ENCODE assay signal across 15 mouse cellular contexts in genomic region chr1:74892351-74893133, GRCm38 (mm10). TPM values are rescaled to one million over a fixed set of nuclear protein-coding genes. Genes with fewer than 3 reads are reported as not detected.
DNase-seq lines count a peak whose midpoint lies in the region; ATAC-seq and TF ChIP-seq lines count a peak whose summit lies in the region.
"Had no signal": no experiment of that assay in that cellular context is flagged by ENCODE, and none has a peak within 500 bp of the region (broad histone marks: within the 10 kb centered on the region; RNA-seq: fewer than 3 reads in every experiment).

No protein-coding gene starts in this region.

- H3K4me2 ChIP-seq in hindbrain, embryonic 13.5 days, result peak overlapping the region; percentile 52
- H3K4me2 ChIP-seq in midbrain, embryonic 14.5 days (ENCODE audit: low read length), result peak overlapping the region; percentile 48

- DNase-seq in cerebellum, postnatal 10 days, result peak; percentile 40 to 54
- DNase-seq in cerebellum, adult 11 months, result no peak
- DNase-seq in midbrain, embryonic 14.5 days, result peak; percentile 61
- DNase-seq in right cerebral cortex, postnatal 14 days, result no peak
- DNase-seq in layer of hippocampus, postnatal 14 days (ENCODE audit: low spot score in 2 of 2), result no peak
- no peak for DNase-seq in cerebellum, adult 11-12 months

- no peak overlapping the region for H3K27ac ChIP-seq in ES-Bruce4 (ENCODE audit: insufficient read depth, low read length)
- H3K27ac ChIP-seq in hindbrain, embryonic 13.5 days, result no peak overlapping the region
- no peak overlapping the region for H3K27ac ChIP-seq in midbrain, embryonic 14.5 days (replicated peaks; ENCODE audit: low read depth, low read length)

- no peaks in the 10 kb centered on the region for H3K9me3 ChIP-seq in ES-Bruce4 (replicated peaks; ENCODE audit: control insufficient read depth, insufficient read depth, low read length, poor library complexity, severe bottlenecking)
- H3K9me3 ChIP-seq in hindbrain, embryonic 13.5 days, result no peaks in the 10 kb centered on the region
- H3K9me3 ChIP-seq in midbrain, embryonic 14.5 days (ENCODE audit: control insufficient read depth, low read length), result no peaks in the 10 kb centered on the region

- no peak for TF ChIP-seq CTCF in ES-Bruce4 (IDR thresholded peaks at IDR 0.05; ENCODE audit: low read depth, low read length)

- 0 out of 2 replicates have a peak, but pooled peaks cover 3% of the 10 kb centered on the region for H3K27me3 ChIP-seq in ES-Bruce4 (ENCODE audit: control insufficient read depth, insufficient read depth, low read length, poor library complexity, severe bottlenecking)
- peaks cover 97% of the 10 kb centered on the region for H3K27me3 ChIP-seq in hindbrain, embryonic 13.5 days
- peaks cover 77% of the 10 kb centered on the region for H3K27me3 ChIP-seq in midbrain, embryonic 14.5 days (ENCODE audit: control insufficient read depth, insufficient read depth, low read length)

- ATAC-seq in hindbrain, embryonic 13.5 days (ENCODE audit: low FRiP score), result peak; percentile 33; the same call in 1 of the 2 replicates
- no peak for ATAC-seq in midbrain, embryonic 14.5 days (ENCODE audit: low FRiP score, low TSS enrichment)

- no peaks in the 10 kb centered on the region for H3K36me3 ChIP-seq in ES-Bruce4 (ENCODE audit: control insufficient read depth, insufficient read depth, low read length, poor library complexity, severe bottlenecking)
- no peaks in the 10 kb centered on the region for H3K36me3 ChIP-seq in hindbrain, embryonic 13.5 days
- H3K36me3 ChIP-seq in midbrain, embryonic 14.5 days (ENCODE audit: control insufficient read depth, insufficient read depth, low read length), result no peaks in the 10 kb centered on the region

- H3K4me1 ChIP-seq in ES-Bruce4 (ENCODE audit: control insufficient read depth, insufficient read depth, low read length), result no peaks in the 10 kb centered on the region
- H3K4me1 ChIP-seq in hindbrain, embryonic 13.5 days (replicated peaks), result peaks cover 18% of the 10 kb centered on the region
- H3K4me1 ChIP-seq in midbrain, embryonic 14.5 days (ENCODE audit: control insufficient read depth, insufficient read depth, low read length), result 0 out of 2 replicates have a peak, but pooled peaks cover 4% of the 10 kb centered on the region

- no peak overlapping the region for H3K9ac ChIP-seq in ES-Bruce4 (ENCODE audit: low read depth, poor library complexity, severe bottlenecking)
- H3K9ac ChIP-seq in hindbrain, embryonic 13.5 days, result 0 out of 2 replicates have a peak overlapping the region, but pooled peaks have one; percentile 49
- H3K9ac ChIP-seq in midbrain, embryonic 14.5 days (replicated peaks; ENCODE audit: low read length), result peak overlapping the region; percentile 29; the same call in 1 of the 2 replicates

- TF ChIP-seq EP300 in ES-Bruce4 (IDR thresholded peaks at IDR 0.05; ENCODE audit: insufficient read depth, low read depth, low read length), result no peak

- peak overlapping the region; percentile 41 for H3K4me3 ChIP-seq in ES-Bruce4 (ENCODE audit: low read depth, low read length)
- H3K4me3 ChIP-seq in hindbrain, embryonic 13.5 days, result peak overlapping the region; percentile 34
- peak overlapping the region; percentile 29 for H3K4me3 ChIP-seq in midbrain, embryonic 14.5 days (replicated peaks; ENCODE audit: low read depth, low read length)

- under 1% methylated on average over 39 of the region's 39 CpGs for WGBS in hindbrain, embryonic 13.5 days
- WGBS in midbrain, embryonic 14.5 days, result under 1% methylated on average over 39 of the region's 39 CpGs

- TF ChIP-seq POLR2A in ES-Bruce4 (IDR thresholded peaks at IDR 0.05; ENCODE audit: insufficient read depth, low read length), result no peak

RNA-seq across cellular contexts. Expression of gene Cryba2, which starts 0.4 kb away (rescaled TPM):
- polyA plus RNA-seq in ES-Bruce4 (2011; ENCODE audit: insufficient read depth, insufficient read length, low read depth, missing spikeins), result not detected in 2 replicates
- polyA plus RNA-seq in hindbrain, embryonic 13.5 days (2015; fragmentation: Nextera tagmentation; extraction: Ambion mirVana), result 2.9 and 4.9 TPM in 2 replicates
- 0.77 TPM in 1 of 2 replicates, not detected in the other for polyA plus RNA-seq in midbrain, embryonic 14.5 days (2014; fragmentation: Nextera tagmentation; extraction: Ambion mirVana)
- total RNA-seq in layer of hippocampus, postnatal 14 days (2021), result under 1 TPM in 1 of 2 experiments, not detected in 1; 0.91 TPM
- total RNA-seq: gastrocnemius, postnatal 10 days; left cerebral cortex, postnatal 25 days; neutrophil, adult 5-6 weeks had no signal
- polyA plus RNA-seq: lung, embryonic 16.5 days; spleen, adult 2 months; urinary bladder, adult 2 months had no signal

RNA-seq across cellular contexts. Expression of gene Fev, which starts 7.3 kb away (rescaled TPM):
- polyA plus RNA-seq in ES-Bruce4 (2011; ENCODE audit: insufficient read depth, insufficient read length, low read depth, missing spikeins), result not detected in 2 replicates
- 4.1 and 6.7 TPM in 2 replicates for polyA plus RNA-seq in hindbrain, embryonic 13.5 days (2015; fragmentation: Nextera tagmentation; extraction: Ambion mirVana)
- 3.0 and 3.3 TPM in 2 replicates for polyA plus RNA-seq in midbrain, embryonic 14.5 days (2014; fragmentation: Nextera tagmentation; extraction: Ambion mirVana)
- total RNA-seq in layer of hippocampus, postnatal 14 days (2021), result not detected
- total RNA-seq: gastrocnemius, postnatal 10 days; left cerebral cortex, postnatal 25 days; neutrophil, adult 5-6 weeks had no signal
- polyA plus RNA-seq: lung, embryonic 16.5 days; urinary bladder, adult 2 months had no signal

RNA-seq across cellular contexts. Expression of gene Cdk5r2, which starts 37.8 kb away (rescaled TPM):
- polyA plus RNA-seq in ES-Bruce4 (2011; ENCODE audit: insufficient read depth, insufficient read length, low read depth, missing spikeins), result 0.28 and 0.32 TPM in 2 replicates
- 6.1 and 6.5 TPM in 2 replicates for polyA plus RNA-seq in hindbrain, embryonic 13.5 days (2015; fragmentation: Nextera tagmentation; extraction: Ambion mirVana)
- polyA plus RNA-seq in midbrain, embryonic 14.5 days (2014; fragmentation: Nextera tagmentation; extraction: Ambion mirVana), result 16.5 and 29.9 TPM in 2 replicates
- total RNA-seq in layer of hippocampus, postnatal 14 days (2021), result 100 to 1,000 TPM; 270 to 283 TPM
- total RNA-seq: neutrophil, adult 5-6 weeks had no signal
- polyA plus RNA-seq: lung, embryonic 16.5 days; spleen, adult 2 months had no signal

RNA-seq across cellular contexts. Expression of gene Cfap65, which starts 42.9 kb away (rescaled TPM):
- polyA plus RNA-seq in ES-Bruce4 (2011; ENCODE audit: insufficient read depth, insufficient read length, low read depth, missing spikeins), result 0.17 TPM in 1 of 2 replicates, not detected in the other
- 0.56 and 1.2 TPM in 2 replicates for polyA plus RNA-seq in hindbrain, embryonic 13.5 days (2015; fragmentation: Nextera tagmentation; extraction: Ambion mirVana)
- 0.13 and 0.34 TPM in 2 replicates for polyA plus RNA-seq in midbrain, embryonic 14.5 days (2014; fragmentation: Nextera tagmentation; extraction: Ambion mirVana)
- 1 to 10 TPM; 1.6 to 3.8 TPM for total RNA-seq in layer of hippocampus, postnatal 14 days (2021)
- total RNA-seq: gastrocnemius, postnatal 10 days; neutrophil, adult 5-6 weeks had no signal
- polyA plus RNA-seq: embryonic facial prominence, embryonic 11.5 days; spleen, adult 2 months; urinary bladder, adult 2 months had no signal

RNA-seq across cellular contexts. Expression of gene Ihh, which starts 58.9 kb away (rescaled TPM):
- polyA plus RNA-seq in ES-Bruce4 (2011; ENCODE audit: insufficient read depth, insufficient read length, low read depth, missing spikeins), result 0.24 TPM in 1 of 2 replicates, not detected in the other
- polyA plus RNA-seq in hindbrain, embryonic 13.5 days (2015; fragmentation: Nextera tagmentation; extraction: Ambion mirVana), result 0.14 and 0.21 TPM in 2 replicates
- 0.16 TPM in 1 of 2 replicates, not detected in the other for polyA plus RNA-seq in midbrain, embryonic 14.5 days (2014; fragmentation: Nextera tagmentation; extraction: Ambion mirVana)
- under 1 TPM; 0.35 to 0.60 TPM for total RNA-seq in layer of hippocampus, postnatal 14 days (2021)
- total RNA-seq: neutrophil, adult 5-6 weeks had no signal
- polyA plus RNA-seq: embryonic facial prominence, embryonic 11.5 days had no signal

Comparison
In these comparisons a context has a peak if more than half of its experiments do, and no peak if none do; other contexts are left out.
1. DNase-seq: peak in cerebellum, postnatal 10 days (2 of 2) and midbrain, embryonic 14.5 days (single experiment); none in cerebellum, adult 11 months (single experiment), right cerebral cortex, postnatal 14 days (single experiment), layer of hippocampus, postnatal 14 days (0 of 2) and cerebellum, adult 11-12 months (single experiment).
2. Peak in every context shown above with its lines, with median percentiles within 50 percentile points of each other: H3K4me3 ChIP-seq.